Mouse (Mus musculus) CH12.LX (cell line): ENCODE results near the gene Ptprd.

Experiments
- CTCF ChIP-seq, 2 experiments: IDR thresholded peaks in 1 of 2; conservative IDR thresholded peaks in 1 of 2; 2 replicates each; pipeline ENCODE4 v1.5.1; 2011 to 2012; ENCODE audit warnings: low read depth in 2 of 2, low read length in 2 of 2, improper control_type of control experiment in 1 of 2, inconsistent platforms in 1 of 2, mild to moderate bottlenecking in 1 of 2, moderate library complexity in 1 of 2
- EP300 ChIP-seq: IDR thresholded peaks from 2 replicates; pipeline ENCODE4 v1.6.1; 2011; ENCODE audit warnings: low read length, improper control_type of control experiment
- ETS1 ChIP-seq: conservative IDR thresholded peaks from 2 replicates; pipeline ENCODE4 v1.6.1; 2012; ENCODE audit warnings: low read depth, mild to moderate bottlenecking, inconsistent platforms, low read length, improper control_type of control experiment, moderate library complexity
- JUND ChIP-seq: conservative IDR thresholded peaks from 2 replicates; pipeline ENCODE4 v1.6.1; 2011; ENCODE audit warnings: low read depth, low read length, improper control_type of control experiment
- MAFK ChIP-seq: IDR thresholded peaks from 2 replicates; pipeline ENCODE4 v1.6.1; 2011; ENCODE audit warnings: low read length, improper control_type of control experiment; ENCODE audit not compliant: insufficient replicate concordance
- MAZ ChIP-seq: IDR thresholded peaks from 2 replicates; pipeline ENCODE4 v1.6.1; 2012; ENCODE audit warnings: low read depth, mild to moderate bottlenecking, inconsistent platforms, low read length, improper control_type of control experiment, moderate library complexity
- MEF2A ChIP-seq: IDR thresholded peaks from 2 replicates; pipeline ENCODE4 v1.6.1; 2014; ENCODE audit warnings: low read depth, mild to moderate bottlenecking, inconsistent platforms, low read length, improper control_type of control experiment, borderline replicate concordance
- POLR2A ChIP-seq: IDR thresholded peaks from 2 replicates; pipeline ENCODE4 v1.6.1; 2011; ENCODE audit warnings: low read depth, mild to moderate bottlenecking, improper control_type of control experiment, low read length
- POLR2AphosphoS2 ChIP-seq: IDR thresholded peaks from 2 replicates; pipeline ENCODE4 v1.6.1; 2011; ENCODE audit warnings: low read depth, low read length, improper control_type of control experiment
- SMC3 ChIP-seq: IDR thresholded peaks from 2 replicates; pipeline ENCODE4 v1.6.1; 2011; ENCODE audit warnings: low read depth, low read length, improper control_type of control experiment
- TBP ChIP-seq: conservative IDR thresholded peaks from 2 replicates; pipeline ENCODE4 v1.6.1; 2011; ENCODE audit warnings: low read depth, low read length, improper control_type of control experiment
- ZC3H11A ChIP-seq: IDR thresholded peaks from 2 replicates; pipeline ENCODE4 v1.6.1; 2012; ENCODE audit warnings: low read depth, mild to moderate bottlenecking, inconsistent platforms, low read length, improper control_type of control experiment
- ZKSCAN1 ChIP-seq: IDR thresholded peaks from 2 replicates; pipeline ENCODE4 v1.6.1; 2012; ENCODE audit warnings: low read depth, inconsistent platforms, low read length, improper control_type of control experiment, borderline replicate concordance

DNA sequence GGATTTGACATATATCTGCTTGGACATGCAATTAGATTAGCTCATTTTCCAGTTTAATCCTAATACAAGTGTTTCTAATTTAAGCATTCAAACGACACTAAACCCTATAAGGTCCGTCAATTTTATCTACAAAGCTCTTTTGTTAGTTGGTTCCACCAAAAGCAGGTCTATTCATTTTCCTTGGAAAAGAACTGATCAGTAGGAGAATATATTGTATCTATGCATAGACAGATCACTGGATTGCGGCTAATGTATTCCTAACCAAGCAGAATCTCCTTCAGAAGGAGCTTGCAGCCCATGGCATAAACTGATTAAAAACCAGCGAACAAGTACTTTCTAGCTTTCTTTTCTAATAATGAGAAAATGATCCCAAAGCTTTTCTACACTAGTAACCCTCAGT lies 933.8 kb downstream of the Ptprd start:
- TF ChIP-seq TBP = no peak
- TF ChIP-seq MAFK = no peak
- TF ChIP-seq EP300 = no peak
- no peak for TF ChIP-seq CTCF (conservative IDR thresholded peaks at IDR 0.05 in 1 of 2, IDR thresholded peaks at IDR 0.05 in 1 of 2; ENCODE audit: low read depth in 2 of 2, low read length in 2 of 2)
- no peak for TF ChIP-seq ZC3H11A
- TF ChIP-seq SMC3 = no peak
- TF ChIP-seq ZKSCAN1 = no peak
- no peak for TF ChIP-seq POLR2A
- TF ChIP-seq MAZ = no peak
- TF ChIP-seq MEF2A = no peak
- TF ChIP-seq POLR2AphosphoS2 = no peak
- no peak for TF ChIP-seq ETS1
- TF ChIP-seq JUND = no peak
